Mouse (Mus musculus) lung, postnatal 25 days (tissue): ENCODE data around the gene Scamp4.

Experiments used
- DNase-seq: peaks from one replicate; pipeline ENCODE4 v3.0.0; 2022; ENCODE audit warnings: low spot score

Scamp4 gene

DNA sequence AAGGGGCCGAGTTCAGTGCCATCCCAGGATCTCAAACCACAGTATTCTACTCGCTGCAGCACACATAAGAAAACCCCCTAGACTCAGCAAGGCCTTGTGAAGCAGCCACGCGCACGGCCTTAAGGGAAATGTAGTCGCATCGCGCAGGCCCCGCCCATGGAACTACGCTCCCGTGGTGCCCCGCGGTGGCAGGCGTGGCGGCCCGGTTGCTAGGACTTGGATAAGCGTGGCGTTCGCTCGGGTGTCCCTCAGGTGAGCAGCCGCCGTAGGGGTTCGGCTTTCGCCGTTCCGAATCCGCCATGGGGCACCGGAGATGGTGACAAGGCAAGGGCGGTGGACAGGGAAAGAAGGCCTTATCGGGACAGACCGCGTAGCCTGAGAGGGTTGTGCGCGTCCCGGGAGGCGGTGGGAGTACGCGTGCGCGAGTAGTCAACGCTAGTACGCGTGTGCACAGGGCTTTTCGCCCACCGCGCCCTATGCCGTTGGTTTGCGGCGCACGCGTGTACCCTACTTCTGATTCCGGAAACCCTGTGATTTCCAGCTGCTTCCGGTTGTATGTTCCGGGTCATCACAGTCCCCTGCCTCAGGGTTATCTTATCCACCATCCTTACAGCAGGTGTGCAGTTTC is at the start of gene Scamp4, which contains the start of gene Adat3:
Gene Scamp4 (plus strand): TSS at position 175 of the 628 bp plus-strand sequence.
Gene Adat3 (plus strand): TSS at position 183 of the 628 bp plus-strand sequence.
- peak; percentile 94 for DNase-seq

DNA sequence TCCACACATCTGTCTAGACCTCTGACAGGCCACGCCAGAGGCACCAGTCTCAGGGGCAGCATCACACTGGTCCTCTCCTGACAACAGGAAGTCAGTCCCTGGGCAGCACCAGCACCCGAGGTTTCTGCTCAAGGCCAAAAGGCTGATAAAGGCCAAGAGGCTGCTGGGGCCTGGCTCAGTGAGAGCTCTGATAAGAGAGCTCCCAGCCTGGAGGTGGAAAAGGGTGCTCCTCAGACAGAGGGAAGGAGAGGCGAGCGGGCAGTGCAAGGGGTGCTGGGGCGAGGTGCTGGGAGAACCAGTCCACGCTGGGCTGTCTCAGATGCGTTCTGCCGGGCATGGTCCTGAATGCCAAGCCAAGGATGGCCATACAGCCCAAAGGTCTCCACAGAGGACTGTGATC is 49.1 kb upstream of the Scamp4 start:
- DNase-seq: no peak

DNA sequence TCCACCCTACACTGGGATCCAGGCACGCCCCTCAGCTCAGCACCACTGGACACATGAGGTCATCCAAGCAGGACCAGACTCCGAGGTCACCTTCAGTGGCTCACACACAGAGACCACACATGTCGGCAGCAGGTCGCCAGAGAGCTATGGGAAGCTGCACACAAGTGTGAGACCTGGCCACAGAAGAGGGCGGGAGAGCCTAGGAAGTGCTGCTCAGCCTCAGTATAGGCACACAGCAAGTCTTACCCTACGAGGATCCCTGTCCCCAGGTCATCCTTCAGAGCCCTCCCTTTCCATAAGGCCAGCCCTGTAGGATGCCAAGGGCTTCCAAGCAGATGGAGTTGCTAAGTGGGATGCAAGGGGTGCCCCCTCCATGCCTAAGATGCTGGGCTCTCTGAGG is 48.7 kb upstream of the Scamp4 start:
- DNase-seq: no peak

DNA sequence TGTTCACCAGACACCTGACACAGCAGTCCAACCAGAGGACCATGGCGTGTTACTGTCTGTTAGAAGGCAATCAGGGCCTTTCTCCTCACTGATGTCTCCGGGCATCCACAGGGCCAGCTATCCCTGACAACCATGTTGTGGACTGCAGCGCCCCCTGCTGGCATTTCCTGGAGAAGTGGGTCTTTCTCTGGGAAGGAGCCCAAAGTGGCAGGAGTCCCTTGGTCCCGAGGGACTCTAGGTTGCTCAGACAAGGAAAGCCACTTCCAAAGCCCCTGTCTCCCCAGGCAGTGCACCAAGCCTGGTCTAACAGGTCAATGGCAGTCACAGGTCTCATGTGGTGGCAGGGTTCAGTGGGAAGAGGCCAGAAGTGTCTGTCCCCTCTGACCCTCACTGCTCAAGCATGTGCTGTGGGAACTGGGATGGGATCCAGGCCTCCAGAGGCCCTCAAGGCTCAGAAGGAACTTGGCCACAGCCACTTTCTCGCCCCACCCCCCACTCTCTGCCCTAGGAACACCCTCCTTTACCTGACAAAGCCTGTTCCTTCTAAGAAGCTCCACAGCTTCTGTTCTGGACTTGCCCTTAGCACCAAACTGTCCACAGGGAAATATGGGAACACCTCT is 45.2 kb upstream of the Scamp4 start:
- DNase-seq: peak; percentile 76

DNA sequence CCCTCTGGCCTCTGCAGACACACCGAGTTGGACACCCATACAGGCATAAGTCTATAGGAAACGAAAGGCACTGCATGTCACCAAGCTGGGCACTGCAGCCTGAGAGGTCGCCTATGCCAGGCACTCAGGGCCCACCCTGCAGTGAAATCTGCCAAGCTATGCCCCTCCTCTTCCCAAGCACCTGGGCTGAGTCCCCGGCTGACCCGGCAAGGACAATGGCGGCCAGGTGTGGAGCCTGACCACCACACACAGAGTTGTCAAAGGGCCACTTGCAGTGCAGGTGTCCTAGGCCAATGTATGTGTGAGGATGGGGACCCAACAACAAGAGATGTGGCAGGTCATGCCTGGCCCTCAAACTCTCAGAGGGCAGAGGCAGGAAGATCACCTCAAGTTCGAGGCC is 43.2 kb upstream of the Scamp4 start:
- DNase-seq: no peak

DNA sequence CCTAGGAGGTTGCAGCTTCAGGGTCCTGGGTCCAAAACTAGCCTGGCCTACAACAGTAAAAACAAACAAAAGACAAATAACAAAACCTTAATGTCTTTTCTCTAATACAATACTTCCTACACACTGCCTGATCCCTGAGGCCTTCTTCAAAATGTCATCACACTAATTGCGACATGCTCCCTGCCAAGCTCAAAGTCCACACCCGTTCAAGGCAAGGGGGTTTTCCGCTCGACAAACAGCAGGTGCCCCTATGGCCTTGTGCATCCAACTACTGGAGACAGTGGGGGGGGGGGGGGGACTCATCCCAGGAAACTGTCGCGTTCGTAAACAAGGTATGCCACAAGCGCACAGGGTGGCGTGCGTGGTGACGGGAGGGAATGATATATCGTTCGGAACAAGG is 42.1 kb upstream of the Scamp4 start:
- no peak for DNase-seq

DNA sequence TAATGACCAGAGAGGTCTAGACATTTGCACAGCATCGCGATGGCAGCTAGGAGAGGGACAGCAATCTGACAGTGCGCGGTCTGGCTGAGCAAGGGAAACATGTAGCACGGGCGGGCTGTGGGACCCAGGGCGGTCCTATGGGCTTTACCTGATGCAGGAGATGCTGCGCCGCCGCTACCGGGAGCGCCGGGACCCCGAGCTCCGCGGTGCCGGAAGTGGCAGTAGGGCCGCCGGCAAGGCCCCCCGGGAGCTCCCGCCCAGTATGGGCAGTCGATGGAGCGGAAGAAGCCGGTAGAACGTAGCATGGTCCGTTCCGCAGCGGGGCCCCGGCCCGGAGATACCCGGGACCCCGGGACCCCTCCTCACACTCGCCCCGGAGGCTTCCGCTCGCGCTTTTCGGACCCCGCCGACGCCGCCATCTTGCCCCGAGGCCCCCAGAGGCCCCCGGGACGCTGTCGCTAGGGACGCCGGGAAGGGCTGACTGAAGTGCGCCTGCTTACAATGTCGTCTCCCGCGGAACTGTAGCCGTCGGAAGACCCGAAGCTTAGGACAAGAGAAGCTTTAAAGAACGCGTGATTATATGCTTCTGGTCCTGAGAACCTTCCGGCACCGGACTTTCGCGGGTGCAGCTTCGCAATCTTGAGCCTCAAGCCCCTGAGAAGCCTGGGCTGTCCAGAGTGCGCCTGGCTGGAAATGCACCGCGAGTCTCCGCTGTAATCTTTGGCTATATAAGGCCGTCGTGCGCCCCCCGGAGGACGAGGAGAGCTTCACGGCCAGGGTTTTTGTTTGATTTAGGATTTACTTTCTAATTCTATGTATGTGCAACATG is 41.3 kb upstream of the Scamp4 start, which contains the start of gene Rexo1:
Gene Rexo1 (minus strand): TSS at position 445 of the 829 bp plus-strand sequence.
- peak; percentile 92 for DNase-seq

DNA sequence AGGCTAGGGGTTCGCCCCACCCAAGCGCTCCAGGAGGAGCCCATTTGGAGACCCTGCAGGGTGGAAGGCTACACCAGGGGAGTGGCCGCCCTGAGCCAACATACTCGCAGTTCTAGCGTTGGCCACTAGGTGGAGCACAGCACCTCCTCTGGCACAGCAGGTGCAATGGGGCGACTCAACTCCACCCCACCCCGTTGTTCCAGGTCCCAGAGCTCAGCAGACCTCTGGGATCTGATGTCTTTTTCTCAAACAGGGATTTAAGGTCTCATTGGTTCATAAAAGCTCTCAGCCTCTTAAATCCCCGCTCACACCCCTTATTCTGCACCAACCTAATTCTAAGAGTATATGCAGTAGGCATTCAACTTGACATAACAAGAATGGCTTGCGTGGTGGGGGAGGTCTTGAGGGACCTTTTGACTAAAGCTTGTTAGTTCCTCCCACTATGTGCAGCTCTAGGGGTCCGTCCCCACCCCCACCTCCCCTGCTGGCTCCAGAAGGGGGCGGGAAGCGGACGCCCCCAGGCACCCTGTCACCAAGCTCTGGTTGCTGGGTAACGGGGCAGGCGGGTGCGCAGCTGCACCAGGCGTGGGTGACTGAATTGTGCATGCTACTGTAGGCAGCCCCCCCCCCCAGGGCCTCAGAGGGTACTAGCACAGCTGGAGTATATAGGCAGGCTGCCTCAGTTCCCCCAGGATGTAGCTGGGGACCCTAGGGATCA is 36.1 kb upstream of the Scamp4 start:
- DNase-seq: peak; percentile 89

GRCm38 (mm10) chr10:80568876-80569275 is 33.8 kb upstream of the Scamp4 start:
- DNase-seq: no peak

GRCm38 (mm10) chr10:80569664-80570066 is 33.0 kb upstream of the Scamp4 start:
- DNase-seq: peak; percentile 79

- no peak for DNase-seq
These were observed 32.3 kb upstream of the Scamp4 start for GRCm38 (mm10) chr10:80570419-80570818.

- DNase-seq: peak; percentile 35
These were observed 31.5 kb upstream of the Scamp4 start for GRCm38 (mm10) chr10:80570871-80571836.

DNA sequence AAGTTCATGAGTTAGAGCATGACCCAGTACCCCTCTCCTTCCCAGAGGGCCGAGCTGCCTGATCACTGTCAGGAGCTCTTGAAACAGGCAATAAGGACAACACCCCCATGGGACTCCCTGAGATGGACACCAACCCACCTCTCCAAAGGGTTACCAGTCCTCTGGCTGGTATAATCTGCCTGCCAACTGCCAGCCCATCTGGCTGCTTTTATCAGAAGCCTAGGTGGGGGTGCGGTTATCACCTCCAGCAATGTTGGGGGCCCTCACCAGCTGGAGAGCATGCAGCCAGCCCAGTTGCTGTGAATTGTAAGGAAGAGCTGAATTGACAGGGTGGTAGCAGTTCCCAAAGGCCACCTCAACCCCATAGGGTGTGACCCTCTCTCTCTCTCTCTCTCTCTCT is 30.2 kb upstream of the Scamp4 start:
- no peak for DNase-seq

DNA sequence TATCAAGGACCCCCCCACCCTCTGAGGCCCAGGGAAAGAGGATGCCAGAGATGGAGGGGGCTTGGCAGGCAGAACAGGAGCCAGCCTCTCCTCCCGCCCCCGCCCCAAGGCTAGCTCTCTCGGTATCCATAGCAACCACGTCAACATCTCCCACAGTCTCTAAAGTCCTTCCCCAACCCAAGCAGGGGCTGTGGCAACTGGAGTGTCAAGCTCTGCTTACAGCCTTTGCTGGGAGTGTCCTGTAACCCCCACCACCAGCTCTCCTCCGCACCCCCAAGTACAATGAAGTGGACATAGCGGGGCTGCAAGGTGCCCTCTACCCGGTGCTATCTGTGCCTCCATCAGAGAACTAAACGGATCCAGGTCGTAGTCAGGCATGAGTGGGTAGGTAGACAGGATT is 28.7 kb upstream of the Scamp4 start:
- no peak for DNase-seq

DNA sequence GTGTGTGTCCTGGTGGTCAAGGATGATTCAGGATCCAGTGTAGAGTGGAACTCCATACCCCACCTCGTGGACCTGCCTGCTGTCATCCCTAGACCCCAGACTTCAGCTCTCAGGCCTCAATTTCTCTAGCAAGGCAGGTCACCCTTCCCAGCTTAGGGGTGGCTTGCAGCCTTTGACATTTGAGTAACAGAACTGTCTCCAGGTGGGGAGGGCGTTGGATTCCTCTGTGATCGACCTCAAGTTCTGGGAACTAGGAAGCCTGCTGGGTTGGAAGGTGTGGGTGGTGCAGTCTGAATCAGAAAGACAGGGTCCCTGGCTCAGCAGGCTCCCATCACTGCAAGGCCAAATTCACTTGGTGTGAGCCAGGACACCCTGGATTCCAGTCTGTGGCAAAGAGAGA is 27.8 kb upstream of the Scamp4 start:
- no peak for DNase-seq

GRCm38 (mm10) chr10:80575925-80576324 is 26.7 kb upstream of the Scamp4 start:
- no peak for DNase-seq

- no peak for DNase-seq
These were observed 26.1 kb upstream of the Scamp4 start for GRCm38 (mm10) chr10:80576351-80577194.

DNA sequence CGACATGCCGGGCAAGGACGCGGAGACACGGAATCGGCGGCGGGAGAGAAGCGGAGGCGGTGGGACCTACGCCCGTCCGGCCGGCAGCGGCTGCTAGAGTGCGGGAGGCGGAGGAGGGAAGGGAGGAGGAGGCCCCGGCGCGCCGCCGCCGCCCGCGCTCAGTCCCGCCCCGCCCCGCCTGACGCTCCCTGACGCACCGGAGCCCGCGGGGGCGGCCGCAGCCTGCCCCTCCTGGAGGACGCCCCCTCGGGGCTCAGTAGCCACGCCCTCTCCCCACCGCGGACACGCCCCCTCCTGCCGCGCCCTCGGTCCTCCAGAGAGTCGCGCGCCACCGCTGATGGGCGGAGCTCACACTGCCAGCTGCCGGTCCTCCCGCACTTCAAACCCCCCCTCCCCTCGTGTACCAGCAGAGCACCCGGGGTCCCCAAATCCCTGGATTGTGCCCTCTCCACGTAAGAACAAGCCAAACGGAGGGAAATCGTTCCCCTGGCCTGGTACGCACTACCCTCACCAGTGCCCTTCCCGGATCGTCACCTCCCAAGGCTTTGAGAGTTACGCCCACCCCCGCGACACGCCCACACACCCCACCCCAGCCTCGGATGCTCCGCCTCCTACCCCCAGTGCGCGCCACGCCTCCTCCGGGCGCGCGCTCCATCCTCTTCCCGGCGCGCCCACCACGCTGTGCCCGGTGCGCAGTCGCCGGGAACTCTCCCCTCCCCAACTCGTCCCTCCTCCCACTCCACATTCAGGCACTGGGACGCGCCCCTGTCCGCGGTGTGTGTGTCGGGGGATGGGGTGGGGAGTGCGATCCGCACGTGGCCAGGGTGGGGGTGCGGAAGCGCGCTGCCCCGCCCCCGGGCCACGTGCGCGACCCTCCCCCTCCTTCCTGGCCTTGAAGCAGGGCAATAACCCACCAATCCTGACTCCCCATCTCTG is 25.2 kb upstream of the Scamp4 start, which contains the start of gene Klf16:
Gene Klf16 (minus strand): TSS at position 127 of the 936 bp plus-strand sequence.
- peak; percentile 98 for DNase-seq
